Mouse (Mus musculus) adrenal gland, adult 18-20 months (tissue): ENCODE data around the gene Pex26. TPM values are rescaled to one million over a fixed set of nuclear protein-coding genes. Genes with fewer than 3 reads are reported as not detected.

Experiments
- DNase-seq, 2 experiments: peaks; one replicate each; pipeline ENCODE4 v3.0.0; 2021 to 2022; ENCODE audit warnings: low spot score in 2 of 2
- total RNA-seq, 2 experiments: library from RNA; stranded (reverse); gene quantifications; 1 replicate in 1 of 2; 2 replicates in 1 of 2; pipeline ENCODE4 v1.2.3; 2021

Gene Pex26
- total RNA-seq, 2 experiments from 2014 or later: 11.1 to 11.6 TPM

- no peak for DNase-seq
Observed at GRCm38 (mm10) chr6:121162616-121163015, 20.9 kb upstream of the Pex26 start.

- no peak for DNase-seq
Observed at GRCm38 (mm10) chr6:121166098-121166552, 17.3 kb upstream of the Pex26 start.

GRCm38 (mm10) chr6:121167381-121167975 lies 16.0 kb upstream of the Pex26 start:
- DNase-seq: no peak

DNA sequence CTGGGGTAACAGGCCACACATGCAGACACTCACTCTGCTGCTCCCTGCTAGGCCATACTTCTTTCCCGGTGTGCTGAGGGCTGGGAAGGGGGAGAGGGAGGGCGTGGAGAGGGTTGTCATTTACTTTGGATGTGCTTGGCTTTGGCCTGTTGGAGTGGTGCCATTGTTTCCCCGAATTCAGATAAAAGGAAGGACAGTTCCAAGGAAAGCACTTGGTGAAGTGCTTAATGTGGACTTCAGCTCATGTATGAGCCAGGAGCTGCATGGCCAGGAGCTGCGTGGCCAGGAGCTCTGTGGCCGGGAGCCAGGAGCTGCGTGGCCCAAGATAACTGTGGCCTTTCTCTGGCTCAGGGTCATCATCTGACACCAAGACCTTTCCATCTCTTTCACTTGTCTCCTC lies 12.4 kb upstream of the Pex26 start:
- peak; percentile 33 to 68 for DNase-seq

GRCm38 (mm10) chr6:121173471-121173870 lies 10.0 kb upstream of the Pex26 start:
- no peak for DNase-seq

GRCm38 (mm10) chr6:121174761-121175160 lies 8.7 kb upstream of the Pex26 start:
- no peak for DNase-seq

DNA sequence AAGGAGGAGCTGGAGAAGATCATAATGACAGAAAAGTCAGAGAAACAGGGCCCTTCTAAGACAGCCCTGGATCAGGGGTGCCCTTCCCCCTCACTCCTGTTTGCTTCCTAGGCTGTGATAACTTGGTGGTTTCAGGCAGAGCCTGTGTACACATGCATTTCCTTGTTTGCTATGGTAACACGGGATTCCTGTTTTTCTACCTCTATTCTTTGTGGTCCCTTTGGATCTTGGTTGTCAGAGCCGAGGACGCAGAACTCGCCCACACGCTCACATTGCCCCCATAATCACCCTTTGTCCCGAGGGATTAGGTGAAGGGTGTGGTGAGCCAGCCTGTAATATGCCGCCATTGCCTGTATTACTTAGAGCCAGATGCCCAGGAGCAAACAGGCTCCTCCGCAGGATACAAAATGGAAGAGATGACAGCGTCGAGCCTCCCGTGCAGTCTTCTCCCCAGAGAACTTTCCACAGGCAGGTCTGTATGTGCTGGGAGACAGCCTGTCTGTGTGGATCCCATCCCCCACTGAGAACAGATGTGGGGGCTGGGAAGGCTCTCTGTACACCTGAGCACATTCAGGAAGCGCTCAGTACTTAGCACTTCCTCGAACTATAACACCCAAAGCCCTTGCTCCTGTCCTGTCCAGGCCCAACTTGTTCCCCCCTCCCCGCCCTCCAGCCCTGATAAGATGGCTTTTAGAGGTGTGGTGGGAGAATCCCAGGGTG lies 7.3 kb upstream of the Pex26 start:
- DNase-seq: no peak

GRCm38 (mm10) chr6:121176731-121177098 lies 6.8 kb upstream of the Pex26 start:
- DNase-seq: no peak

GRCm38 (mm10) chr6:121177118-121177708 lies 6.3 kb upstream of the Pex26 start:
- DNase-seq: no peak

GRCm38 (mm10) chr6:121178700-121179358 lies 4.6 kb upstream of the Pex26 start:
- DNase-seq: peak; percentile 39 to 72

GRCm38 (mm10) chr6:121179846-121180245 lies 3.6 kb upstream of the Pex26 start:
- DNase-seq: no peak

- peak; percentile 22 to 37 for DNase-seq
Observed at GRCm38 (mm10) chr6:121184198-121185140, 1.0 kb downstream of the Pex26 start.

GRCm38 (mm10) chr6:121185232-121185631 lies 1.8 kb downstream of the Pex26 start:
- DNase-seq: no peak

- DNase-seq: no peak
Observed at GRCm38 (mm10) chr6:121191261-121192009, 8.0 kb downstream of the Pex26 start.

DNA sequence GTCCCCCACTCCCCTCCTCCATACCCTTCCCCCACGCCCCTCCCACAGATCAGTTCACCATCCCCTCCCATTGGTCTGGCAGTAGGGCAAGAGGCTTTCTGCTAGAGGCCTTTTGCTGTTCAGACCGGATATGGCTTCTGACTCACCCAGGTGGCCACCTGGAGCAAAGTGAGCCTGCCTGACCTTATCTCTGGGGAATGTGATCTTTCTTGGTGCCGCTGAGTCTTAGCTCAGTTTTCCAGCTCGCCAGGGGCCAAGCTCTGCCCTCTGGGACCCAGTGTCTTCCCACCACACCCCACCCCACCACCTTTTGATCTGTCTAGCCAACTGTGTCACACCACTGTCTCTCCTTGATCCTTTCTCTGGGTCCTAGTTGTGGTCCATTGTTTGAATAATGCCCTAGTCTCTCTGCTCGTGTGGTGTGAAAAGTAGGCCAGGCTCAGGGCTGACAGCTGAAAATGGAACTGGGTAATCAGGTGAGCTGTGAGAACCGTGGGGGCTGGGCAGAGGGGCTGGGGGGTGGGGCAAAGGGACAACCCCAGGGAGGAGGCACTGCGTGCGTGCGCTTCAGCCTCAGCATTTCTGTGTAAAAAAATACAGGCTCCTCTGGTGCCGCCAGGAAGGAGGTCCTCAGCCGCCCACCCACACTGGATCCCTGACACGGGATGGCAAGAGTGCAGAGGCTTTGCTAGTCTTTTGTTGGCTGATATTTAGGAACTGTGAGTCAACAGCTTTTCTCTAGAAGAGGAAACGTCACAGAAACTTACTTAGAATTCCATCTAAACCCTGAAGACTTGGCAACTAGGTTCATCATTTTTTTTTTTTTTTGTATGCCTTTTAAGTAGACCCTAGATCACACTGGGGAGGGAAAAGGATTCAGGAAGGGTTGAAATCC lies 10.8 kb downstream of the Pex26 start:
- no peak for DNase-seq

DNA sequence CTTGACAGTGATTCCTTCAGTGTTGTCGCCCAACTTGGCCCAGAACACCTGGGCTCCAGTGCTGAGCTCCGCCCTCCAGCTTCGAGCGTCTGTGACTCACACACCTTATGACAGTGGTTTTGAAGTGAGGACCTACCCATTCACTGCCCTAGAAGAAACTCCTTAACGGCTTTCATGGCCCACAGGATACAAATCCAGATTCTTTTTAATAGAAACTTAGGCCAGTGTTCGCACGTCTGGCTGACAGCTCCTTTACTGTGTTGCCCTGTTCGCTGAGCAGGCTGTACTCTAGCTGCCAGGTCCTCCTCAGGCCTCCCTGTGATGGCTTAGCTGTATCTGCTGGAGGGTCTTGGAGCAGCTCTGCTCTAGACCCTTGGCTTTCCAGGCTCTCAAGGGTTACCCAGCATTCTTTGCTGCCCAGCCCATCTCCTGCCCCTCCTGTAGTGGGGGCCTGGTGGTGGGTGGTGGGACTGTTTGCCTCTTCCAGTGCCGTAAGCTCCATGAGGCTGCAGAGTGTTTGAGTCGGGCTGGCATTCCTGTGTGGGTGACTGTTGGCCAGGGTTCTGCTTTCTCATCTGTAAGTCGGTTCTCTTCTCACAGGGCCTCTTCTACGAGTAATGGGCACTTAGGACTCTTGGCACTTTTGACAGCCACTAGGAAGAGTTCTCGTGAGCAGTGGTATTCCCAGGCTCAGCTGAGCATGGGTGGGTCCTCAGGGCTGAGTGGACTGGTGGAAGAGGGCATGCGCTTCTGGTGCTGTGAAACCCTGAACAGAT lies 11.7 kb downstream of the Pex26 start:
- DNase-seq: no peak

GRCm38 (mm10) chr6:121197807-121198365 lies 14.4 kb downstream of the Pex26 start:
- no peak for DNase-seq

DNA sequence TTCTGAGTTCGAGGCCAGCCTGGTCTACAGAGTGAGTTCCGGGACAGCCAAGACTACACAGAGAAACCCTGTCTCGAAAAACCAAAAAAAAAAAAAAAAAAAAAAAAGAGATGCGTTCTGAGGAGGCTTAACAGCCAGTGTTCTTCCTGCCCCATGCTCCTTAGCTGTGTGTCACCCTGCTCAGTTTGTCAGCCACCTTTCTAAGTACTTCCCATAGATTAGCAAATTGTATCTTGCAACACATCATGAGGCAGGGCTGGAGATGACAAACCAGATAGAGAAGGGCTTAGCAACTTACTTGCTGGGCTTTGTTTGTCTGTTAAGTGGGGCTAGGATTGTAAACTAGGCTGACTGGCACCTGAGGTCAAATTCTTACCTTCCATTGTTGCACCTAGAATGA lies 17.0 kb downstream of the Pex26 start:
- DNase-seq: no peak
